Mouse (Mus musculus): ENCODE results near the gene Rpain. TPM values are rescaled to one million over a fixed set of nuclear protein-coding genes. Genes with fewer than 3 reads are reported as not detected.
A peak's percentile ranks its signal among the peaks of the same experiment; 100 is the strongest.

Gene Rpain
- polyA plus RNA-seq, 1 experiment from 2014 or later: 124 TPM

DNA sequence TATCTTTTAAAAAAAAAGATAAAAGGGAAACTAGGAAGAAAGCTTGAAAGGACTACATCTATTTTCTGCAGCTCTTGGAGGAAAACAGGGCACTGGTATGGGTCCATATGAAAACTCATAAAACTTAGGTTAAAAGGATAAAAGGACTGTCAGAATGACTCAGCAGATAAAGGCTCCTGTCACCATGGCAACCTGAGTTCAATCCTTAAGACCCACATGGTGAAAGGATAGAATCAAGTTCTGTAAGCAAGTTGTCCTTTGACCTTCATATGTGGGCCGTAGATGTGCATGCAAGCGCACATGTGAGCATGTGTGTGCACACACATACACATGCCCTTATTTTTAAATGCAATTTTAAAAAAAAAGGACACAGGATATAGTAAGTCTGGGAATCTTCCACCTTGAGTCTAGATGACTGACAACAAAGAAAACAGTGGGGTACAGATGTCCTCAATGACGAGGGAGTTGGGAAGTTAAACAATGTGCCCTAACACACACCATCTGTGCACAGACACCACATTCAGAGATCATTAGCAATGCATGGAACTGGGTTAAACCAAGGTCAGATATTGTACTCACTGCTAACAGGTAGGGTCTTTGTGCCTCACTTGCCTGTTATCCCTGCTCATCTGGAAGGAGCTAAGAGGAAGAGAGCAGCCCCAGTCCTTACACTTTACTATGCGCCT is 5.6 kb upstream of the Rpain start:
- no peak for ATAC-seq (replicated peaks; ENCODE audit: low FRiP score)

DNA sequence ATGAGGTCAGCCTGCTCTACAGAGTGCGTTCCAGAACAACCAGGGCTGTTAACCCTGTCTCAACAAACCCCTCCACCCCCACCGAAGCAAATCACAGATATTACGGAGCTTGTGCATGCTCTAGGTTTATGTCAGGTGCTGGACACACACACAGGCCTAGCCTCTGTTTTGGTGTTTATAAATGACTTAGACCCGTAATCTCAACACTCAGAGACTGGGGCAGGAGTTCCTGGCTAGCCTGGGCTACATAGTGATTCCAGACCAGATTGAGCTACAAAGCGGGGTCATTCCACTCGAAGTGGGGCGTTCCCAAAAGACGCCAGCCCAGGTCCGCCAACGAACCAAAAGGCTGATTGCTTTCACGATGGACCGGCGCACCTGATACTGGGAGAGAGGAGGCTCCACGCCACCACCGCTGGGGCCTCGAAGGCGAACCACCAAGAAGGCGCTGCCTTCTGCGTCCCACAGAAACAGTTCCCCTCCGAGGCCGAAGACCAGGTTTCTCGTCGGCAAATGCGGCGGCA is 680 bp upstream of the Rpain start:
- Histone ChIP-seq H3K4me1 (replicated peaks; ENCODE audit: control insufficient read depth, insufficient read depth, low read length) (peaks cover 3% of the 10 kb centered on the region; the same call in 1 of the 2 replicates), H3K9me3 (ENCODE audit: control insufficient read depth, low read length) (no peaks in the 10 kb centered on the region), H3K27me3 (replicated peaks; ENCODE audit: control insufficient read depth, insufficient read depth, low read length) (no peaks in the 10 kb centered on the region), H3K27ac (ENCODE audit: low read depth, low read length) (peak overlapping the region; percentile 77), H3K4me2 (peak overlapping the region; percentile 79), H3K9ac (ENCODE audit: low read depth, low read length) (peak overlapping the region; percentile 89), H3K36me3 (ENCODE audit: control insufficient read depth, insufficient read depth, low read length) (peaks cover 10% of the 10 kb centered on the region; the same call in 1 of the 2 replicates), H3K4me3 (ENCODE audit: low read depth, low read length) (peak overlapping the region; percentile 89)
- ATAC-seq (replicated peaks; ENCODE audit: low FRiP score) (no peak), DNase-seq (ENCODE audit: low spot score) (no peak)
- 1% methylated on average over 25 of the region's 25 CpGs for WGBS

More for the DNA sequence above, 5.6 kb upstream of the Rpain start:
- no peak overlapping the region for H3K27ac ChIP-seq (ENCODE audit: low read depth, low read length)
- WGBS: 89% methylated on average over 4 of the region's 4 CpGs
- H3K4me3 ChIP-seq (ENCODE audit: low read depth, low read length): no peak overlapping the region
- peaks cover 3% of the 10 kb centered on the region; the same call in 1 of the 2 replicates for H3K4me1 ChIP-seq (replicated peaks; ENCODE audit: control insufficient read depth, insufficient read depth, low read length)
- DNase-seq (ENCODE audit: low spot score): no peak
- no peak overlapping the region for H3K4me2 ChIP-seq
- H3K36me3 ChIP-seq (ENCODE audit: control insufficient read depth, insufficient read depth, low read length): peaks cover 24% of the 10 kb centered on the region
- no peaks in the 10 kb centered on the region for H3K9me3 ChIP-seq (ENCODE audit: control insufficient read depth, low read length)
- no peaks in the 10 kb centered on the region for H3K27me3 ChIP-seq (replicated peaks; ENCODE audit: control insufficient read depth, insufficient read depth, low read length)
- no peak overlapping the region for H3K9ac ChIP-seq (ENCODE audit: low read depth, low read length)

- Histone ChIP-seq H3K4me2 (peak overlapping the region; percentile 63), H3K9me3 (ENCODE audit: control insufficient read depth, low read length) (no peaks in the 10 kb centered on the region), H3K27me3 (replicated peaks; ENCODE audit: control insufficient read depth, insufficient read depth, low read length) (no peaks in the 10 kb centered on the region), H3K4me3 (ENCODE audit: low read depth, low read length) (peak overlapping the region; percentile 89), H3K4me1 (replicated peaks; ENCODE audit: control insufficient read depth, insufficient read depth, low read length) (peaks cover 3% of the 10 kb centered on the region; the same call in 1 of the 2 replicates), H3K36me3 (ENCODE audit: control insufficient read depth, insufficient read depth, low read length) (peaks cover 12% of the 10 kb centered on the region), H3K9ac (ENCODE audit: low read depth, low read length) (peak overlapping the region; percentile 64), H3K27ac (ENCODE audit: low read depth, low read length) (peak overlapping the region; percentile 92)
- DNase-seq (ENCODE audit: low spot score) (peak; percentile 79), ATAC-seq (replicated peaks; ENCODE audit: low FRiP score) (peak; percentile 75)
- 11% methylated on average over 24 of the region's 24 CpGs for WGBS
These were observed 837 bp downstream of the Rpain start for GRCm38 (mm10) chr11:70970560-70971540.

- no peak for ATAC-seq (replicated peaks; ENCODE audit: low FRiP score)
- H3K9me3 ChIP-seq (ENCODE audit: control insufficient read depth, low read length): no peaks in the 10 kb centered on the region
- DNase-seq (ENCODE audit: low spot score): no peak
- H3K9ac ChIP-seq (ENCODE audit: low read depth, low read length): no peak overlapping the region
- H3K27ac ChIP-seq (ENCODE audit: low read depth, low read length): no peak overlapping the region
- H3K4me3 ChIP-seq (ENCODE audit: low read depth, low read length): no peak overlapping the region
- H3K4me1 ChIP-seq (replicated peaks; ENCODE audit: control insufficient read depth, insufficient read depth, low read length): peaks cover 3% of the 10 kb centered on the region; the same call in 1 of the 2 replicates
- peaks cover 24% of the 10 kb centered on the region for H3K36me3 ChIP-seq (ENCODE audit: control insufficient read depth, insufficient read depth, low read length)
- no peak overlapping the region for H3K4me2 ChIP-seq
- no peaks in the 10 kb centered on the region for H3K27me3 ChIP-seq (replicated peaks; ENCODE audit: control insufficient read depth, insufficient read depth, low read length)
- WGBS: 74% methylated on average over 1 of the region's 1 CpGs
These were observed 2.6 kb downstream of the Rpain start for GRCm38 (mm10) chr11:70972586-70972985.

DNA sequence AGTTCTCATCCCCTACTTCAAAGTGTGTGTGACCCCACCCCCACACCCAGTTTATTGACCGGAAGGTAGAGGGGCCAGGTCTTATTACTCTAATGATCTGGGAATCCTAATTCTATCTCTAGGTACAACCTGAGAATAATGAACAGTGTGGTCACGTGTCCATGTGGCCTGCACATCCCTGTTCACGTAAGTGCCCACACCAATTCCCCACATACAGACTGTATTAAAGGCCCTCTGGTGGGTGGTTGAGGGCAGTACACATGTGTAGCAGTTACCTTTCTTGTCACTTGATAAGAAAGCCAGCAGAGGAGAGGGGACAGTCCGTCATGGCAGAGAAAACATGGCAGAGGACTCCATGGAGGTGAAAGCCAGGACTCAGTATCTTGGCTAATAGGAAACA is 3.9 kb downstream of the Rpain start:
- Histone ChIP-seq H3K36me3 (ENCODE audit: control insufficient read depth, insufficient read depth, low read length) (peaks cover 37% of the 10 kb centered on the region), H3K27me3 (replicated peaks; ENCODE audit: control insufficient read depth, insufficient read depth, low read length) (no peaks in the 10 kb centered on the region), H3K27ac (ENCODE audit: low read depth, low read length) (no peak overlapping the region), H3K4me2 (no peak overlapping the region), H3K4me1 (replicated peaks; ENCODE audit: control insufficient read depth, insufficient read depth, low read length) (no peaks in the 10 kb centered on the region; the same call in 1 of the 2 replicates), H3K9me3 (ENCODE audit: control insufficient read depth, low read length) (no peaks in the 10 kb centered on the region), H3K4me3 (ENCODE audit: low read depth, low read length) (no peak overlapping the region), H3K9ac (ENCODE audit: low read depth, low read length) (no peak overlapping the region)
- ATAC-seq (replicated peaks; ENCODE audit: low FRiP score): no peak
- 73% methylated on average over 4 of the region's 4 CpGs for WGBS
- DNase-seq (ENCODE audit: low spot score): no peak

- WGBS: 61% methylated on average over 2 of the region's 2 CpGs
- Histone ChIP-seq H3K4me2 (no peak overlapping the region), H3K9me3 (ENCODE audit: control insufficient read depth, low read length) (no peaks in the 10 kb centered on the region), H3K4me1 (replicated peaks; ENCODE audit: control insufficient read depth, insufficient read depth, low read length) (no peaks in the 10 kb centered on the region; the same call in 1 of the 2 replicates), H3K4me3 (ENCODE audit: low read depth, low read length) (no peak overlapping the region), H3K27me3 (replicated peaks; ENCODE audit: control insufficient read depth, insufficient read depth, low read length) (no peaks in the 10 kb centered on the region), H3K27ac (ENCODE audit: low read depth, low read length) (no peak overlapping the region), H3K36me3 (ENCODE audit: control insufficient read depth, insufficient read depth, low read length) (peaks cover 46% of the 10 kb centered on the region), H3K9ac (ENCODE audit: low read depth, low read length) (no peak overlapping the region)
- no peak for ATAC-seq (replicated peaks; ENCODE audit: low FRiP score)
- DNase-seq (ENCODE audit: low spot score): no peak
These were observed 5.2 kb downstream of the Rpain start for GRCm38 (mm10) chr11:70975193-70975592.

GRCm38 (mm10) chr11:70977293-70977692 is 7.3 kb downstream of the Rpain start:
- ATAC-seq (replicated peaks; ENCODE audit: low FRiP score) (no peak), DNase-seq (ENCODE audit: low spot score) (no peak)
- Histone ChIP-seq H3K4me2 (no peak overlapping the region), H3K9me3 (ENCODE audit: control insufficient read depth, low read length) (no peaks in the 10 kb centered on the region), H3K27me3 (replicated peaks; ENCODE audit: control insufficient read depth, insufficient read depth, low read length) (no peaks in the 10 kb centered on the region), H3K4me1 (replicated peaks; ENCODE audit: control insufficient read depth, insufficient read depth, low read length) (peaks cover 12% of the 10 kb centered on the region), H3K27ac (ENCODE audit: low read depth, low read length) (no peak overlapping the region), H3K9ac (ENCODE audit: low read depth, low read length) (no peak overlapping the region), H3K4me3 (ENCODE audit: low read depth, low read length) (no peak overlapping the region), H3K36me3 (ENCODE audit: control insufficient read depth, insufficient read depth, low read length) (peaks cover 58% of the 10 kb centered on the region)
- WGBS: 84% methylated on average over 6 of the region's 6 CpGs

GRCm38 (mm10) chr11:70980232-70980631 is 10.2 kb downstream of the Rpain start:
- H3K4me2 ChIP-seq: no peak overlapping the region
- peaks cover 46% of the 10 kb centered on the region for H3K36me3 ChIP-seq (ENCODE audit: control insufficient read depth, insufficient read depth, low read length)
- no peak for DNase-seq (ENCODE audit: low spot score)
- H3K4me1 ChIP-seq (replicated peaks; ENCODE audit: control insufficient read depth, insufficient read depth, low read length): peaks cover 12% of the 10 kb centered on the region
- H3K4me3 ChIP-seq (ENCODE audit: low read depth, low read length): no peak overlapping the region
- 81% methylated on average over 6 of the region's 6 CpGs for WGBS
- H3K27ac ChIP-seq (ENCODE audit: low read depth, low read length): no peak overlapping the region
- peak overlapping the region; percentile 38; the same call in 1 of the 2 replicates for H3K9ac ChIP-seq (ENCODE audit: low read depth, low read length)
- H3K9me3 ChIP-seq (ENCODE audit: control insufficient read depth, low read length): no peaks in the 10 kb centered on the region
- no peaks in the 10 kb centered on the region for H3K27me3 ChIP-seq (replicated peaks; ENCODE audit: control insufficient read depth, insufficient read depth, low read length)
- no peak for ATAC-seq (replicated peaks; ENCODE audit: low FRiP score)
